Mouse (Mus musculus) cerebellum, postnatal 4 days (tissue): ENCODE data around the gene Tmem117.

Experiments used
- DNase-seq, 2 experiments: peaks; one replicate each; pipeline ENCODE4 v3.0.0; 2022; ENCODE audit warnings: low spot score in 2 of 2, mixed read lengths in 1 of 2

Tmem117 gene

GRCm38 (mm10) chr15:94770832-94771578 is 142.0 kb downstream of the Tmem117 start:
- DNase-seq = no peak

- peak in 1 of 2 experiments; percentile 15 for DNase-seq
These were observed 142.7 kb downstream of the Tmem117 start for GRCm38 (mm10) chr15:94771691-94772090.

- DNase-seq = no peak
These were observed 147.4 kb downstream of the Tmem117 start for GRCm38 (mm10) chr15:94776119-94777069.

GRCm38 (mm10) chr15:94781556-94781955 is 152.5 kb downstream of the Tmem117 start:
- no peak for DNase-seq

DNA sequence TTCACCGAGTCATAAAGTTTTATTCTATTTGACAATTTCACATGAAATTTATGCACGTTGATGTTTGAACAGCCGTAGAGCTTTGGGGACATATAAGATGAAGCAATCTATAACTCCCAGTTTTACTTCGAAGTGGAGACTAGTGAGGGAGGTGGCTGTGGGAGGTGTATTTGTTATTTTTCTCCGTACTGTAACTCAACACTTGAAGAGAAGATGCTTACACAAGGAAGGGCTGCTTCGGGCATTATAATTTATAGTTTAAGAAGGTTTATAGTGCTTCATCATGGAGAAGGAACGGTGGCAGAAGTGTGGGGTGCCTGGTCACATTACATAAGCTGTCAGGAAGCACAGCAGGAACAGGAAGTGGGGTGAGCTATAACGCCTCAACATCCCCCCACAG is 164.4 kb downstream of the Tmem117 start:
- DNase-seq = no peak

GRCm38 (mm10) chr15:94795484-94795883 is 166.5 kb downstream of the Tmem117 start:
- DNase-seq = no peak

- DNase-seq = no peak
These were observed 169.2 kb downstream of the Tmem117 start for GRCm38 (mm10) chr15:94798236-94798635.

- DNase-seq = no peak
These were observed 172.4 kb downstream of the Tmem117 start for GRCm38 (mm10) chr15:94801462-94801861.

DNA sequence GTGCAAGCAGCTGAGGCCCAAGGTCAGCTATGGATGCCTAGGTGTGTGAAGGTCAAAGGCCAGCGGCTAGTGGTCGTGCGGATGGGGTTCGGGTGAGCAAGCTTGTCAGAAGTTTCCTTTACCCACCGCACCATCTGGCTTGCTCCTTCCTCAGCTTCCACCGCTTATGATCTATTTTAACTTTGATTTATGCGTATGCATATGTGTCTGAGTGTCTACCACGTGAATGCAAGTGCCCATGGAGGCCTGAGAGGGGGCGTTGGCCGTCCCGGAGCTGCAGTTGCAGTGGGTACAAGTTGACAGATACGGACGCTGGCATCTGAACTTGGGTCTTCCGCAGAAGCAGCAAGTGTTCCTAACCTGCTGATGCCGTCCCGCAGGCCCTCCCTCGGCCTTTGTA is 173.8 kb downstream of the Tmem117 start:
- DNase-seq = no peak

GRCm38 (mm10) chr15:94803624-94804342 is 174.8 kb downstream of the Tmem117 start:
- DNase-seq = no peak

DNA sequence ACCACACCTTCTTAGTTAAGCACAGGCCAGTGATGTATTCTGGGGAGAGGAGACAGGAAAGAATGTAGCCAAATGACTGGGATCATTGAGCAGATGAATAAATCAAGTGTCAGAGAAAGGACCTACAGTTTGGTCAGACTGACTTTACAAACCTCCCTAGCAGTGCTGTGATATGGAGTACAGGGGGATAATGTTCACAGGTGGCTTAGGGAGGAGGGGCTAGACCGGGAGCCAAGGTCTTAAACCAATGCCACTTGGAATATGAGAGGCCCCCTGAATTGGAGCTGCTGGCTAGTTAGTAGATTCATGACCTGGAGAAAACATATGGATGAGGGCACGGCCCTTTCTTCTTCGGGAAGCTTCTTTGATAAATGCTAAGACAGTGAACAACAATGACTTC is 177.0 kb downstream of the Tmem117 start:
- DNase-seq = no peak

- no peak for DNase-seq
These were observed 182.5 kb downstream of the Tmem117 start for GRCm38 (mm10) chr15:94811550-94811949.

DNA sequence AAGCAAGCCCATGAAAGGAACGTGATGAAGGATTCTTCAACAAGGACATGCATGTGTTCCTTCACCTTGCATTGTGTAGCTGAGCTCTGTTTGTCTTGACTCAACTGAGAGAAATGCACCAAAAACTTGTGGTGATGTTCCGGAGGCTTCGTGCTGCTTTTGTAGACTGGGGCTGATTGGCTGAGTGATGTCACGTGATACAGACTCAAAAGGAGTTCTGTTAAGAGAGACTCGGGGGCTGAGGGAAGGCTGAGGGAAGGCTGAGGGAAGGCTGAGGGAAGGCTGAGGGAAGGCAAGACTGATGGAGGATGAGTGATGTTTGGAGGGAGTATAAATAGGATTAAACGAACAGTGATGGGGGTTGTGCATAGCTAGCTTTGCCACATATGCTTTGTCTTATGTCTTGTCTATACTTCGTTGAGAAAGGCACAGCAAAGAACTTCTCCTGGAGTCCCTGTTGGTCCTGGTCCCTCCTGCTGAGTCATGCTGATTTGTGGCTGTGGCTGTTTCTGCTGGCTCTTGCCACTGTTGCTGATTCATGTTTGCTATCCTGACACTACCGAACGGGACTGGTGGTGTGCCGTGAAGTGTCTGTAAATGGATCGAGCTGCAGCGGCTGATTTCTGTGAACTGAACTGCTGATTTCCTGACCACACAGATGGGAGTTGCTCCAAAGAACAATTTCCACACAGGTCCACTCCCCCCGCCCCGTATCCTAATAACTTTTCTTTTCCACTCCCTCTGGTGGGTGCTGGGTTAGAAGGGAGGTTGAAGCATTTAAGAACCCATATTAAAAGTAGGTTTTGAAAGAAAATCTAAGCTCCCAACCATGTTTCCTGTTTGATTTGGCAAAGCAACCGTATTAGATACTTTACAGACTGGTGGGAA is 185.4 kb downstream of the Tmem117 start:
- DNase-seq = no peak

- DNase-seq = no peak
These were observed 206.6 kb downstream of the Tmem117 start for GRCm38 (mm10) chr15:94835634-94836033.

GRCm38 (mm10) chr15:94838646-94839045 is 209.6 kb downstream of the Tmem117 start:
- DNase-seq = no peak

- DNase-seq = no peak
These were observed 218.5 kb downstream of the Tmem117 start for GRCm38 (mm10) chr15:94847501-94847900.

- no peak for DNase-seq
These were observed 230.6 kb downstream of the Tmem117 start for GRCm38 (mm10) chr15:94859641-94860040.

GRCm38 (mm10) chr15:94861173-94861572 is 232.1 kb downstream of the Tmem117 start:
- no peak for DNase-seq

- no peak for DNase-seq
These were observed 235.1 kb downstream of the Tmem117 start for GRCm38 (mm10) chr15:94864134-94864533.

- no peak for DNase-seq
These were observed 239.3 kb downstream of the Tmem117 start for GRCm38 (mm10) chr15:94868372-94868771.

DNA sequence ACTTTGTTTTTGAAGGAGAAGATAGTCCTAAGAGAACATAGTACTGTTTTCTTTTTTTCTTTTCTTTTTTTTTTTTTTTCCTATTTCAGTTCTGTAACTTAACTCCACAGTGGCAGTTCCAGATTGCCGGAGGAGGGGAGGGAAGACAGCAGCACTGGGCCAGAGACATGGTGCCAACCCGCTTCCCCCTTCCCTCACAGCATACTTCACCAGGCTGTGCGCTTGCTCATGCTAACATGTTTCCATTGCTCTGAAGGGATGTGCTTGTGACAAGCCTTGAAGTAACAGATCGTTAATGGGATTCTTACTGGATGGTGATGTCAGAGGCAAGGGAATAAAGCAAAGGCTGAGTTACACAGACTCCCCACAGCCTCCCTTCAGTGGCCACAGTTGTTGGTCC is 256.0 kb downstream of the Tmem117 start:
- no peak for DNase-seq
